Mouse (Mus musculus) limb, embryonic 11.5 days (tissue): ENCODE results near the gene Klf4. TPM values are rescaled to one million over a fixed set of nuclear protein-coding genes. Genes with fewer than 3 reads are reported as not detected.
A peak's percentile ranks its signal among the peaks of the same experiment; 100 is the strongest.

Experiments
- ATAC-seq: fragments of 200-750 bp; cut with Nextera tagmentation; 2 replicates; pipeline ENCODE4 v1.8.0; 2017; ENCODE audit warnings: low read depth; ENCODE audit not compliant: insufficient number of reproducible peaks, low FRiP score, low TSS enrichment
- DNase-seq: peaks from one replicate; pipeline ENCODE4 v3.0.0-alpha.2; 2015; ENCODE audit warnings: low spot score
- H3K27ac ChIP-seq: fragments of 300-500 bp; sonication (generic); replicated peaks from 2 replicates; pipeline ENCODE4 v1.5.1; 2014; ENCODE audit warnings: low read depth, mild to moderate bottlenecking, low read length
- H3K27me3 ChIP-seq: fragments of 300-500 bp; sonication (generic); 2 replicates; pipeline ENCODE4 v1.6.1; 2014; ENCODE audit warnings: mild to moderate bottlenecking, low read length, mixed read lengths; ENCODE audit not compliant: control insufficient read depth, insufficient read depth
- H3K36me3 ChIP-seq: fragments of 300-500 bp; sonication (generic); 2 replicates; pipeline ENCODE4 v1.6.1; 2014; ENCODE audit warnings: mild to moderate bottlenecking, low read length, moderate library complexity, mixed read lengths; ENCODE audit not compliant: control insufficient read depth, insufficient read depth
- H3K4me1 ChIP-seq: fragments of 300-500 bp; sonication (generic); 2 replicates; pipeline ENCODE4 v1.6.1; 2014; ENCODE audit warnings: low read length, mixed read lengths; ENCODE audit not compliant: control insufficient read depth, insufficient read depth
- H3K4me2 ChIP-seq: fragments of 300-500 bp; sonication (generic); 2 replicates; pipeline ENCODE4 v1.6.1; 2014; ENCODE audit warnings: low read depth, mild to moderate bottlenecking, moderate library complexity; ENCODE audit not compliant: severe bottlenecking
- H3K4me3 ChIP-seq: fragments of 300-500 bp; sonication (generic); 2 replicates; pipeline ENCODE4 v1.5.1; 2014; ENCODE audit warnings: low read depth, low read length
- H3K9ac ChIP-seq: fragments of 300-500 bp; sonication (generic); 2 replicates; pipeline ENCODE4 v1.6.1; 2014; ENCODE audit warnings: mild to moderate bottlenecking, low read length
- H3K9me3 ChIP-seq: fragments of 300-500 bp; sonication (generic); 2 replicates; pipeline ENCODE4 v1.6.1; 2016; ENCODE audit warnings: low read length; ENCODE audit not compliant: control insufficient read depth
- WGBS: fragments of 180-500 bp; shearing (Covaris S2); extraction: QIAGEN DNeasy Blood & Tissue Kit; methylation state at CpG from one replicate; pipeline ENCODE4 v1.1.7; 2014; 5-methylcytosine and 5-hydroxymethylcytosine counted together
- polyA plus RNA-seq: library from polyadenylated mRNA; unstranded; fragments of >200 nt; fragmentation: Nextera tagmentation; extraction: Ambion mirVana; gene quantifications from 2 replicates; pipeline ENCODE4 v1.2.1, GENCODE M21; 2014

Klf4 gene
- 1.4 and 1.6 TPM in 2 replicates for polyA plus RNA-seq

GRCm38 (mm10) chr4:55532407-55533195 is at the start of gene Klf4:
TSS of gene Klf4 (minus strand) at chr4:55532466.
- peaks cover 19% of the 10 kb centered on the region for H3K27me3 ChIP-seq
- H3K9me3 ChIP-seq: no peaks in the 10 kb centered on the region
- peak within 1 kb of the TSS; percentile 76 for H3K4me2 ChIP-seq
- H3K36me3 ChIP-seq: no peaks in the 10 kb centered on the region
- H3K4me1 ChIP-seq: peaks cover 9% of the 10 kb centered on the region; the same call in 1 of the 2 replicates
- peak within 1 kb of the TSS; percentile 48 for H3K4me3 ChIP-seq
- peak within 1 kb of the TSS; percentile 64 for H3K9ac ChIP-seq
- DNase-seq (peak; percentile 95), ATAC-seq (peak; percentile 87)
- H3K27ac ChIP-seq: 0 out of 2 replicates have a peak within 1 kb of the TSS, but pooled peaks have one; percentile 62
- WGBS: under 1% methylated on average over 78 of the region's 99 CpGs

- Histone ChIP-seq H3K4me1 (no peaks in the 10 kb centered on the region), H3K36me3 (no peaks in the 10 kb centered on the region), H3K9ac (no peak overlapping the region), H3K27ac (no peak overlapping the region), H3K27me3 (no peaks in the 10 kb centered on the region), H3K9me3 (no peaks in the 10 kb centered on the region), H3K4me3 (no peak overlapping the region), H3K4me2 (no peak overlapping the region)
- ATAC-seq: no peak
- 80% methylated on average over 2 of the region's 2 CpGs for WGBS
- DNase-seq: no peak
Observed at GRCm38 (mm10) chr4:55571432-55571831, 39.2 kb upstream of the Klf4 start.

- Histone ChIP-seq H3K4me1 (no peaks in the 10 kb centered on the region; the same call in 1 of the 2 replicates), H3K9ac (no peak overlapping the region), H3K4me3 (no peak overlapping the region), H3K4me2 (no peak overlapping the region), H3K36me3 (no peaks in the 10 kb centered on the region), H3K27me3 (no peaks in the 10 kb centered on the region), H3K9me3 (no peaks in the 10 kb centered on the region), H3K27ac (no peak overlapping the region)
- no peak for DNase-seq
- no peak for ATAC-seq
- 90% methylated on average over 9 of the region's 9 CpGs for WGBS
Observed at GRCm38 (mm10) chr4:55567986-55568385, 35.7 kb upstream of the Klf4 start.

GRCm38 (mm10) chr4:55567575-55567974 is 35.3 kb upstream of the Klf4 start:
- H3K9ac ChIP-seq: no peak overlapping the region
- H3K4me1 ChIP-seq: no peaks in the 10 kb centered on the region; the same call in 1 of the 2 replicates
- no peak for ATAC-seq
- H3K27me3 ChIP-seq: no peaks in the 10 kb centered on the region
- no peak overlapping the region for H3K27ac ChIP-seq
- no peak overlapping the region for H3K4me2 ChIP-seq
- no peaks in the 10 kb centered on the region for H3K36me3 ChIP-seq
- no peak for DNase-seq
- H3K9me3 ChIP-seq: no peaks in the 10 kb centered on the region
- no peak overlapping the region for H3K4me3 ChIP-seq
- WGBS: 78% methylated on average over 5 of the region's 5 CpGs

- Histone ChIP-seq H3K36me3 (no peaks in the 10 kb centered on the region), H3K4me2 (no peak overlapping the region), H3K9me3 (no peaks in the 10 kb centered on the region), H3K27ac (no peak overlapping the region), H3K27me3 (no peaks in the 10 kb centered on the region), H3K4me1 (no peaks in the 10 kb centered on the region; the same call in none of the 2 replicates), H3K4me3 (no peak overlapping the region), H3K9ac (no peak overlapping the region)
- ATAC-seq: no peak
- 54% methylated on average over 2 of the region's 2 CpGs for WGBS
- no peak for DNase-seq
Observed at GRCm38 (mm10) chr4:55564317-55564716, 32.1 kb upstream of the Klf4 start.

- Histone ChIP-seq H3K27me3 (no peaks in the 10 kb centered on the region), H3K9ac (no peak overlapping the region), H3K27ac (peak overlapping the region; percentile 57), H3K4me2 (no peak overlapping the region), H3K4me3 (no peak overlapping the region), H3K9me3 (no peaks in the 10 kb centered on the region), H3K4me1 (no peaks in the 10 kb centered on the region; the same call in none of the 2 replicates), H3K36me3 (no peaks in the 10 kb centered on the region)
- ATAC-seq (peak; percentile 80; the same call in 1 of the 2 replicates), DNase-seq (peak; percentile 42)
- 44% methylated on average over 8 of the region's 8 CpGs for WGBS
Observed at GRCm38 (mm10) chr4:55563050-55563449, 30.8 kb upstream of the Klf4 start.

- Histone ChIP-seq H3K27me3 (no peaks in the 10 kb centered on the region), H3K36me3 (no peaks in the 10 kb centered on the region), H3K9ac (no peak overlapping the region), H3K4me2 (no peak overlapping the region), H3K9me3 (no peaks in the 10 kb centered on the region), H3K4me3 (no peak overlapping the region), H3K4me1 (no peaks in the 10 kb centered on the region; the same call in none of the 2 replicates), H3K27ac (no peak overlapping the region)
- DNase-seq (no peak), ATAC-seq (no peak)
- WGBS: 89% methylated on average over 3 of the region's 3 CpGs
Observed at GRCm38 (mm10) chr4:55562062-55562461, 29.8 kb upstream of the Klf4 start.

GRCm38 (mm10) chr4:55546869-55547268 is 14.6 kb upstream of the Klf4 start:
- H3K36me3 ChIP-seq: no peaks in the 10 kb centered on the region
- DNase-seq (no peak), ATAC-seq (no peak)
- 78% methylated on average over 12 of the region's 12 CpGs for WGBS
- no peaks in the 10 kb centered on the region for H3K27me3 ChIP-seq
- no peaks in the 10 kb centered on the region for H3K9me3 ChIP-seq
- no peaks in the 10 kb centered on the region for H3K4me1 ChIP-seq
- H3K27ac ChIP-seq: no peak overlapping the region
- no peak overlapping the region for H3K4me3 ChIP-seq
- H3K4me2 ChIP-seq: no peak overlapping the region
- H3K9ac ChIP-seq: no peak overlapping the region
